Mouse (Mus musculus): ENCODE measurements around the gene Rad51b. TPM values are rescaled to one million over a fixed set of nuclear protein-coding genes. Genes with fewer than 3 reads are reported as not detected.

Gene Rad51b
- polyA plus RNA-seq, 1 experiment from 2014 or later = 7.7 TPM

DNA sequence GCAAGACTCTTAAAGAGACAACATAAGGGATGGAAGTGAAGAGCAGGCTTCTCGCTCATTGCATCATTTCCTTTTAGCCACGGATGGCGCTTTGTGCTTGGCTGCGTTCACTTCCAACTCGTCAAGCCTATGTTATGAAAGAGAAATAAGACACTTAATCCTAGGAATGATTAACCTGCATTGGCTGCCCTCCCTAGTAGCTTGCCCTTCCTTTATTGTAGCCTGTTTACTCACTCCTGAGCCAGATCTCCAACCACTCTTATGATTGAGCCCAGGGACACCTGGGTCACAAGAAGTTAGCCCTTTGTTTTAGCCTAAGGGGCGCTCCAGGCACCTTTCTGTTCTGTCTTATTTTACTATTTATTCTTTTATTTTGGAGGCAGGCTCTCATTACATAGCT lies 244.5 kb downstream of the Rad51b start:
- WGBS = 80% methylated on average over 6 of the region's 6 CpGs
- H3K9me3 ChIP-seq = no peaks in the 10 kb centered on the region
- no peak overlapping the region for H3K9ac ChIP-seq
- H3K4me1 ChIP-seq = peaks cover 9% of the 10 kb centered on the region; the same call in 1 of the 2 replicates
- H3K4me3 ChIP-seq = no peak overlapping the region
- H3K27me3 ChIP-seq = no peaks in the 10 kb centered on the region
- H3K27ac ChIP-seq = 0 out of 2 replicates have a peak overlapping the region, but pooled peaks have one; percentile 36
- no peaks in the 10 kb centered on the region for H3K36me3 ChIP-seq
- ATAC-seq (ENCODE audit: insufficient number of reproducible peaks, insufficient read depth, low FRiP score, low TSS enrichment) = no peak
- H3K4me2 ChIP-seq (replicated peaks) = no peak overlapping the region

DNA sequence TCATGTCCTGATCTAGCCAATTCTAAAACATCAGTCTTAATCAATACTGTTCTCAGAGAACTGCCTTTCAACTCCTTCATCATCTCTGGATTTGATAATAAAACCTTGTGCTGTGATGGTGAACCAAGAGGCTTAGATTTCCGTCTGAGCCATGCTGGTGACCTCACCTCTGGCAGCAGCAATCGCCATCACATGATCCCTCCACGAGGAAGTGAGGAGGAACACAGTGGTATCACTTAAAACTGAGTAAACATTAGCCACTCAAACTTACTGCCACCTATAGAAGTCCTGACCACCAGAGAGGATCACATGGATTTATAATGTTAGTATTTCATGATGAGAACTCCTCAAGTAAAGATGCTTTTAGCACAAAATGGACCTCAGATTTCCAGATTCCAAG lies 248.0 kb downstream of the Rad51b start:
- 48% methylated on average over 3 of the region's 3 CpGs for WGBS
- Histone ChIP-seq H3K4me3 (no peak overlapping the region), H3K9me3 (no peaks in the 10 kb centered on the region), H3K4me1 (peaks cover 11% of the 10 kb centered on the region; the same call in 1 of the 2 replicates), H3K4me2 (replicated peaks) (no peak overlapping the region), H3K36me3 (no peaks in the 10 kb centered on the region), H3K9ac (no peak overlapping the region), H3K27ac (no peak overlapping the region), H3K27me3 (no peaks in the 10 kb centered on the region)
- no peak for ATAC-seq (ENCODE audit: insufficient number of reproducible peaks, insufficient read depth, low FRiP score, low TSS enrichment)

DNA sequence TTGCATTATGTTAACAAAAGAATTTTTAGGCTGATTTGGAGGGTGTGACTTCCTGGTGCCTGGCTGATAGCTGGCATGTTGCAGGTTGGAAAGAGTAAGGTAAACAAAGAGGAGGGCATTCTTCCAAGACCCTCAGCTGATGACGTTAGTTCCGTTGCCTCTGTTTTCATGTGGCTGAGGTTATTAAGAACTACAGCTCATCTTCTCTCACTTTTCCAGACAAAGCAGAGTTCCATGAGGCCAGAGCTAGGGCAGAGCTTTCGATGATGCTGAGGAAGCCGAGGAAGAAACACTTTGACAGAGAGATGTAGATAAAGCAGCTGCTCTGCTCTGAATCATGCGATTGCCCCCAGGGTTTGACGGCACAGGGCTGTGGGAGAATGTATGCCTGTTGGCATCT lies 250.5 kb downstream of the Rad51b start:
- Histone ChIP-seq H3K9me3 (no peaks in the 10 kb centered on the region), H3K4me3 (no peak overlapping the region), H3K27ac (no peak overlapping the region), H3K9ac (no peak overlapping the region), H3K4me1 (peaks cover 7% of the 10 kb centered on the region; the same call in 1 of the 2 replicates), H3K4me2 (replicated peaks) (no peak overlapping the region), H3K36me3 (no peaks in the 10 kb centered on the region), H3K27me3 (no peaks in the 10 kb centered on the region)
- ATAC-seq (ENCODE audit: insufficient number of reproducible peaks, insufficient read depth, low FRiP score, low TSS enrichment) = no peak
- 69% methylated on average over 6 of the region's 6 CpGs for WGBS

DNA sequence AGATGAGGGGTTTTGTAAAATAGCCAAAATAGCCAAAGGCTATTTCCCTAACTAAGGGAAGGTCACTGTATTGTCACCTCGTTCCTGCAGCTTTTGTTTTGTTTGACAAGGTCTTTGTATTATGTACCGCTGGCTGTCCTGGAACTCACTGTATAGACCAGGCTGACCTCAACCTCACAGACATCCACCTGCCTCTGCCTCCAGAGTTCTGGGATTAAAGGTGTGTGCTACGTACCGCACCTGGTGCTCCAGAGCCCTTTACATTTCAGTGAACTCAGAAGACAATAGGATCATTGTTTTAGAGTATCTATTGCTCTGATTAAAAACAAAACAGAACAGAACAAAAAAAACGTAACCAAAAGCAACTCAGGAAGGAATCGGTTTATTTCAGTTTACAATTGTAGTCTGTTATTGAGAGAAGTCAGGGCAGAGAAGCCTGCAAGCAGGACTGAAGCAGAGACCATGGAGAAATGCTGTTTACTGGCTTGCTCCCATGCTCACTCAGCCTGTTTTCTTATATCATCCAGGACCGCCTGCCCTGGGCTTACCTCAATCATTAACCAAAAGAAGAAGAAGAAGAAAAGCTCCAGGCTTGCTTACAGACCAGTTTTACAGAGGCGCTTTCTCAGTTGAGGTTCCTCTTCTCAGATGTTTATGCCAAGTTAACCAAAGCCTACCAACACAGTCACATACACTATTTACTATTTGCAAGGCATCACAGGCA lies 251.7 kb downstream of the Rad51b start:
- WGBS = 69% methylated on average over 8 of the region's 8 CpGs
- H3K4me2 ChIP-seq (replicated peaks) = no peak overlapping the region
- no peaks in the 10 kb centered on the region for H3K27me3 ChIP-seq
- H3K9me3 ChIP-seq = no peaks in the 10 kb centered on the region
- H3K4me1 ChIP-seq = peaks cover 7% of the 10 kb centered on the region; the same call in 1 of the 2 replicates
- ATAC-seq (ENCODE audit: insufficient number of reproducible peaks, insufficient read depth, low FRiP score, low TSS enrichment) = no peak
- H3K36me3 ChIP-seq = no peaks in the 10 kb centered on the region
- H3K9ac ChIP-seq = no peak overlapping the region
- 0 out of 2 replicates have a peak overlapping the region, but pooled peaks have one; percentile 50 for H3K27ac ChIP-seq
- H3K4me3 ChIP-seq = no peak overlapping the region

DNA sequence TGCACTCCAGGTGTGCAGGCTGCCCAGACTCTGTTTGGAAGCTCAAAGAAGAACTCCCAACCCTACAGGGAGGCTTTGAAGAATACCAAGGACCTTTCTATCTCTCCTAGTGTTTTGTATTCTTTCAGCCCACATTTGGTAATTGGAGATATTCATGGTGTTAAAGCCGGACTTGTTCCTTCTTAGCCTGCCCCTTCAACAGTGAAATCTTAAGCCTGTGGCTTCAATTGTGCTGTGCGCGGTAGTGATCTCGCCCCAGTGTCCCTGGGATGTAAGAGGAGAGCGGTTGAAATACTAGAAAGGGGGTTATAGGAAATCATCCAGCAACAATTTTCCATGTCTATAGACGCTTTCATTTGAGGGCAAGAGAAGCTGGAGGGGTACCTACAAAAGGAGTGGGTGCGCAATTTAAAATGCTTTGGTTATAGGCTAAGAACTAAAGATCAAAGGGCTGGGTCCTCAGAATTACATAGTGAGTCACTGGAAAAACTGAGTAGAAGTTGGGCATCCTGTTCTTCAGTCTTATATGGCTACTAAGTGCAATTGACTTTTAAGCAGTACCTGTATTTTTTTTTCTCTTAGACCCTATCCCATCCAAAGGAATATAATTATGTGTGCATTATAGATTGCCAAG lies 253.1 kb downstream of the Rad51b start:
- H3K4me2 ChIP-seq (replicated peaks) = no peak overlapping the region
- no peak overlapping the region for H3K4me3 ChIP-seq
- peak overlapping the region; percentile 50; the same call in 1 of the 2 replicates for H3K27ac ChIP-seq
- no peaks in the 10 kb centered on the region for H3K36me3 ChIP-seq
- peaks cover 7% of the 10 kb centered on the region; the same call in 1 of the 2 replicates for H3K4me1 ChIP-seq
- WGBS = 60% methylated on average over 7 of the region's 7 CpGs
- no peaks in the 10 kb centered on the region for H3K27me3 ChIP-seq
- ATAC-seq (ENCODE audit: insufficient number of reproducible peaks, insufficient read depth, low FRiP score, low TSS enrichment) = peak; percentile 72
- no peaks in the 10 kb centered on the region for H3K9me3 ChIP-seq
- no peak overlapping the region for H3K9ac ChIP-seq

DNA sequence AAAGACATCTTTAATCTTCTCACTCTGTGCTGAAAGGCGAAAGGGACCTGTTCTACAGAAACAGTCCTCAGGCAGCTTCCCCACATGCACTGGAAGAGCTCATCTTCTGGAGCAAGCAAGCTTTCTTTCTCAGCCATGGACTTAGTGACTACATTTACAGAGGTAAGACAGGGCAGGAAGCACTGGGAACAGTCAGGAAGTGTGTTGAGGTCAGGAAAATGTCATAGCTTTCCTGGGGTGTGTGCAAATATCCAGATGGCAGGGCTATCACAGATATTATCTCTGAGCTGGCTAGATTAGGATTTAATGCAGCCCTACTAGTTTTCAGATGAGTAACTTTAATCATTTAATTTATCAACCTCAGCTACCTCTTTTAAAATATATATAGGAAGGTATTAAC lies 254.2 kb downstream of the Rad51b start:
- Histone ChIP-seq H3K36me3 (no peaks in the 10 kb centered on the region), H3K27ac (no peak overlapping the region), H3K9me3 (no peaks in the 10 kb centered on the region), H3K4me3 (no peak overlapping the region), H3K4me2 (replicated peaks) (no peak overlapping the region), H3K9ac (no peak overlapping the region), H3K27me3 (no peaks in the 10 kb centered on the region), H3K4me1 (peaks cover 7% of the 10 kb centered on the region; the same call in 1 of the 2 replicates)
- no peak for ATAC-seq (ENCODE audit: insufficient number of reproducible peaks, insufficient read depth, low FRiP score, low TSS enrichment)
- WGBS = 72% methylated on average over 1 of the region's 1 CpGs

DNA sequence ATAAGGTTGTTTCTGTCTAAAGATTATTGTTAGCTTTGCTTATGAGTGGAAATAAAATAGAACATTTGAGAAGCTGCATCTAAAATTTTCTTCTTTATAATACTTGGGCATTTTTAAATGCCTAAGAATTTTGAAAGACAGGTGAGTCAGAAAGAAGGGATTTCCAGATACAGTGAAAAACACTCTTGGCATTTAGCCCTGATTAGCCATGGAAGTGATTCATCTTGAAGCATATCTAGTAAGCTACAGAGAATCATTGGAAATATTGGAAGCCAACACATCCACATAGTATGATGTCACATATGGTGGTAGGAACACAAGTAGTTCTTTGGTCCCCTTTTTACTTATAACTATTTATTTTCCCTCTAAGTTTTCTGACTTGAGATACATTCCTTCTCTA lies 256.0 kb downstream of the Rad51b start:
- H3K9me3 ChIP-seq = no peaks in the 10 kb centered on the region
- ATAC-seq (ENCODE audit: insufficient number of reproducible peaks, insufficient read depth, low FRiP score, low TSS enrichment) = no peak
- H3K27ac ChIP-seq = no peak overlapping the region
- H3K36me3 ChIP-seq = no peaks in the 10 kb centered on the region
- H3K9ac ChIP-seq = no peak overlapping the region
- no peak overlapping the region for H3K4me3 ChIP-seq
- peaks cover 7% of the 10 kb centered on the region; the same call in 1 of the 2 replicates for H3K4me1 ChIP-seq
- no peak overlapping the region for H3K4me2 ChIP-seq (replicated peaks)
- no peaks in the 10 kb centered on the region for H3K27me3 ChIP-seq

DNA sequence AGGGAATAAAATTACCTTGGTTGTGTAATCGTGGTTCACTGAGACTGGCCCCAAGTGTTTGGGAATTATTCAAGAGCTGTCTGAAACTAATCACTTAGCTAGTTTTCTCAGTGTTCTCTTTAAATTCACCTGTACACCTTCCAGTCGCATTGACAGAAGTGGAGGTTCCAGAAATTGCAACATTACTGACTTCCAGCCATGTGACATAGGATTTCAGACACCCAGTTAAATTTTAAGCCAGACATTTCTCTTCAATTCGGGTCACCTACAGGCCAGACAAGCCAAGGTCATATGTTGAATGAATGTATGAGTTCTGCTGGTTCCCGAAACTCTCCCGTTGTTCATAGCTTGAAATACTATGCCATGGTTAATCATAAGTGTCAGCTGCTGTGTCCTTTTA lies 260.8 kb downstream of the Rad51b start:
- H3K4me2 ChIP-seq (replicated peaks) = no peak overlapping the region
- no peaks in the 10 kb centered on the region for H3K9me3 ChIP-seq
- no peak overlapping the region for H3K27ac ChIP-seq
- H3K4me3 ChIP-seq = no peak overlapping the region
- peaks cover 14% of the 10 kb centered on the region for H3K4me1 ChIP-seq
- no peaks in the 10 kb centered on the region for H3K36me3 ChIP-seq
- no peaks in the 10 kb centered on the region for H3K27me3 ChIP-seq
- no peak for ATAC-seq (ENCODE audit: insufficient number of reproducible peaks, insufficient read depth, low FRiP score, low TSS enrichment)
- H3K9ac ChIP-seq = no peak overlapping the region
- 75% methylated on average over 5 of the region's 5 CpGs for WGBS

DNA sequence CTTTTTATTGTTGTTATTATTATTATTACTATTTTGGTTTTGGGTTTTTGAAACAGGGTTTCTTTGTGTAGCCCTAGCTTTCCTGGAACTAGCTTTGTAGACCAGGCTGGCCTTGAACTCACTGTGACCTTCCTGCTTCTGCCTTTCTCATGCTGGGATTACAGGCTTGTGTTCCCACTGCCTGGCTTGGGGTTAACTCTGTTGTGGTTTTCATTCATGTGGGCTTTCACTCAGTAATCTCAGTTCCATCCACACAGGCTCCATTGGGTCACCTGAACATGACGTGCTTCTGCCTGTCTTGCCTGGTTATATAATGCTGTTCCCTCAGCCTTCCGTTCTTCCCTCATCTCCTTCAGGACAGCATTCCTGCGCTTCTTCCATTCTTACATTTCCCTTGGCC lies 261.6 kb downstream of the Rad51b start:
- no peaks in the 10 kb centered on the region for H3K36me3 ChIP-seq
- H3K4me1 ChIP-seq = peaks cover 14% of the 10 kb centered on the region
- WGBS = 85% methylated on average over 3 of the region's 3 CpGs
- peak overlapping the region; percentile 72 for H3K27ac ChIP-seq
- H3K4me3 ChIP-seq = no peak overlapping the region
- no peak overlapping the region for H3K4me2 ChIP-seq (replicated peaks)
- no peaks in the 10 kb centered on the region for H3K27me3 ChIP-seq
- no peak for ATAC-seq (ENCODE audit: insufficient number of reproducible peaks, insufficient read depth, low FRiP score, low TSS enrichment)
- no peaks in the 10 kb centered on the region for H3K9me3 ChIP-seq
- no peak overlapping the region for H3K9ac ChIP-seq

DNA sequence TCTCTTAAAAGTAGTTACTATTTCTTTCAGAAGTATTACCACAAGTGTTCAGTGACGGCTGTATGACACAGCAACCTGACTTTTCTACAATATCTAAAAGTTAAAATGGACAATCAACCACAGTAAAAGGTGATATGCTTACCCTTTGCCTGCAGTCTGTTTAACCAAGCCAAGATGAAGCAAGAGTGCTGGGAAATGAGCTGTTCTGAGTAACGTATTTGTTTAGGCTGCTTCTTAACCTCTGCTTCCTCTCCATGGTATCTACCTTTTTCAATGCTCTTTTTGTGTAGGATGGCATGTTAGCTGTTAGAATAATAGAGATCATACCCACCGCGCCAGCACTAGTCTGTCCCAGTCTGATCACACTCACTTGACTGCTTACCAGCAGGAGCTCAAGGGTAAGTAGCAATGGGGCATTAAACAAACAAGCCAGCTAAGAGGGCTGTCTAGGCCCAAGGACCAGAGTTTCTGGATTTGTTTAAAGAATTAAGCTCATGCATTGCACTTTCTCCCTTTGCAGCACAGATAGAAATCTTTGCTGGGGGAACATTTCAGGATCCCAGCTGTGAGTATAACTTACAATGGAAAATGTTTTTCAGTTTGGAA lies 262.4 kb downstream of the Rad51b start:
- peak overlapping the region; percentile 72 for H3K27ac ChIP-seq
- H3K27me3 ChIP-seq = no peaks in the 10 kb centered on the region
- H3K36me3 ChIP-seq = no peaks in the 10 kb centered on the region
- no peak overlapping the region for H3K4me3 ChIP-seq
- no peak overlapping the region; the same call in 1 of the 2 replicates for H3K4me2 ChIP-seq (replicated peaks)
- 46% methylated on average over 4 of the region's 4 CpGs for WGBS
- H3K4me1 ChIP-seq = peaks cover 14% of the 10 kb centered on the region
- no peak overlapping the region for H3K9ac ChIP-seq
- no peaks in the 10 kb centered on the region for H3K9me3 ChIP-seq
- 0 out of 2 replicates have a peak, but pooled peaks have one; percentile 75 for ATAC-seq (ENCODE audit: insufficient number of reproducible peaks, insufficient read depth, low FRiP score, low TSS enrichment)

DNA sequence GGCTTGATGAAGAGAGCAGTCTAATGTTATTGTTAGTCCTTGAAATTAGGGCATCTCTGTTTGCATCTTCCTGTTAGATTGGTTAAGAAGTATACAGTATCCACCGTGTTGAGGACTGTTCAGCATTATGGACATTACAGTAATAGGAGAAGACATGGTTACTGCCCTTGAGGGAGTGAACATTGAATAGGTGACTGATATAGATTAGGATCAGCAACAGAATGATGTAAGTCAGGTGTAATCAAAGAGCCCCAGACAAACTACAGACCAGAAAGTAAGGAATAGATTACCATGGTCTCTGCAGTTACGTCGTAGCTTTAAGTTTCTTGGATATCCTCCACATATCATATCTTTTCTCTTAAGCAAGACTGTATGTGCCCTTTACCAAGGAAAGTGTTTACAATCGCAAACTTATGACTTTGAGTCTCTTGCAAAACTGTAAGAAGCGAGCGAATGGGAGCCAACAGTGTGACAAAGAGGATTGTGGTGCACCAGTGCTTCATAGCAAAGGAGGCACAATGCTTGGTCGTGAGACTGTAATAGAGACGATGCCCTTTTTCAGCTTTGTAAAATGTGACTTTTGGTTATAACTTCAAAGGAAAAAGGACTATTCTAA lies 263.1 kb downstream of the Rad51b start:
- Histone ChIP-seq H3K4me1 (peaks cover 14% of the 10 kb centered on the region), H3K27ac (peak overlapping the region; percentile 72), H3K4me2 (replicated peaks) (no peak overlapping the region), H3K27me3 (no peaks in the 10 kb centered on the region), H3K9ac (no peak overlapping the region), H3K9me3 (no peaks in the 10 kb centered on the region), H3K36me3 (no peaks in the 10 kb centered on the region), H3K4me3 (no peak overlapping the region)
- 0 out of 2 replicates have a peak, but pooled peaks have one; percentile 22 for ATAC-seq (ENCODE audit: insufficient number of reproducible peaks, insufficient read depth, low FRiP score, low TSS enrichment)
- WGBS = 55% methylated on average over 8 of the region's 8 CpGs

Data from embryonic facial prominence, embryonic 12.5 days (tissue).